Mouse (Mus musculus) lung, embryonic 14.5 days (tissue): Measurements from ENCODE around the gene Agbl4. TPM values are rescaled to one million over a fixed set of nuclear protein-coding genes. Genes with fewer than 3 reads are reported as not detected.

ENCODE experiments used
- ATAC-seq: fragments of 200-750 bp; cut with Nextera tagmentation; 2 replicates; pipeline ENCODE4 v1.8.0; 2017; ENCODE audit warnings: mild to moderate bottlenecking, moderate TSS enrichment, moderate library complexity; ENCODE audit not compliant: insufficient read depth
- DNase-seq: peaks from one replicate; pipeline ENCODE4 v3.0.0-alpha.2; 2015
- H3K27ac ChIP-seq: fragments of 300-500 bp; sonication (generic); 2 replicates; pipeline ENCODE4 v1.5.1; 2014; ENCODE audit warnings: low read depth, mild to moderate bottlenecking, moderate library complexity
- H3K27me3 ChIP-seq: fragments of 300-500 bp; sonication (generic); 2 replicates; pipeline ENCODE4 v1.6.1; 2014; ENCODE audit warnings: low read length, control low read depth; ENCODE audit not compliant: insufficient read depth
- H3K36me3 ChIP-seq: fragments of 300-500 bp; sonication (generic); 2 replicates; pipeline ENCODE4 v1.6.1; 2014; ENCODE audit warnings: control low read depth; ENCODE audit not compliant: insufficient read depth
- H3K4me1 ChIP-seq: fragments of 300-500 bp; sonication (generic); 2 replicates; pipeline ENCODE4 v1.6.1; 2014; ENCODE audit warnings: antibody characterized with exemption, control low read depth; ENCODE audit not compliant: insufficient read depth
- H3K4me2 ChIP-seq: fragments of 300-500 bp; sonication (generic); 2 replicates; pipeline ENCODE4 v1.6.1; 2014; ENCODE audit warnings: mild to moderate bottlenecking
- H3K4me3 ChIP-seq: fragments of 300-500 bp; sonication (generic); 2 replicates; pipeline ENCODE4 v1.5.1; 2014; ENCODE audit warnings: low read depth, low read length
- H3K9ac ChIP-seq: fragments of 300-500 bp; sonication (generic); 2 replicates; pipeline ENCODE4 v1.6.1; 2014
- H3K9me3 ChIP-seq: fragments of 300-500 bp; sonication (generic); 2 replicates; pipeline ENCODE4 v1.6.1; 2016; ENCODE audit warnings: low read depth, low read length, control low read depth
- CTCF ChIP-seq: IDR thresholded peaks from 2 replicates; pipeline ENCODE4 v1.5.1; 2016; ENCODE audit warnings: antibody characterized with exemption, low read depth
- WGBS: fragments of 180-500 bp; shearing (Covaris S2); extraction: QIAGEN DNeasy Blood & Tissue Kit; methylation state at CpG from one replicate; pipeline ENCODE4 v1.1.7; 2014; 5-methylcytosine and 5-hydroxymethylcytosine counted together
- polyA plus RNA-seq: library from polyadenylated mRNA; unstranded; fragments of >200 nt; fragmentation: Nextera tagmentation; extraction: Ambion mirVana; gene quantifications from 2 replicates; pipeline ENCODE4 v1.2.1, GENCODE M21; 2014

The Agbl4 gene
- polyA plus RNA-seq, 1 experiment from 2014 or later, result 0.34 TPM

GRCm38 (mm10) chr4:111555426-111555825, 1158.0 kb downstream of the Agbl4 start:
- no peak for TF ChIP-seq CTCF
- DNase-seq (no peak), ATAC-seq (no peak)
- Histone ChIP-seq H3K4me1 (no peaks in the 10 kb centered on the region), H3K9ac (no peak overlapping the region), H3K36me3 (no peaks in the 10 kb centered on the region), H3K4me2 (no peak overlapping the region), H3K27me3 (0 out of 2 replicates have a peak, but pooled peaks cover 5% of the 10 kb centered on the region), H3K4me3 (no peak overlapping the region), H3K27ac (no peak overlapping the region), H3K9me3 (no peaks in the 10 kb centered on the region)
- WGBS, result 63% methylated on average over 2 of the region's 2 CpGs

- H3K27ac ChIP-seq, result no peak overlapping the region
- TF ChIP-seq CTCF, result no peak
- no peak for ATAC-seq
- H3K4me3 ChIP-seq, result no peak overlapping the region
- no peaks in the 10 kb centered on the region for H3K36me3 ChIP-seq
- 80% methylated on average over 10 of the region's 10 CpGs for WGBS
- no peaks in the 10 kb centered on the region for H3K9me3 ChIP-seq
- DNase-seq, result no peak
- no peaks in the 10 kb centered on the region for H3K4me1 ChIP-seq
- H3K4me2 ChIP-seq, result no peak overlapping the region
- no peaks in the 10 kb centered on the region for H3K27me3 ChIP-seq
- H3K9ac ChIP-seq, result no peak overlapping the region
Measured at GRCm38 (mm10) chr4:111577087-111577773, 1179.8 kb downstream of the Agbl4 start.

GRCm38 (mm10) chr4:111579115-111579862, 1181.8 kb downstream of the Agbl4 start:
- no peak overlapping the region for H3K9ac ChIP-seq
- no peak for ATAC-seq

GRCm38 (mm10) chr4:111579863-111580224, 1182.4 kb downstream of the Agbl4 start:
- H3K4me3 ChIP-seq, result no peak overlapping the region
- WGBS, result 30% methylated on average over 4 of the region's 4 CpGs
- H3K9ac ChIP-seq, result no peak overlapping the region
- no peak for TF ChIP-seq CTCF
- peak; percentile 19 for DNase-seq
- H3K36me3 ChIP-seq, result no peaks in the 10 kb centered on the region
- no peak for ATAC-seq
- H3K4me2 ChIP-seq, result no peak overlapping the region
- H3K9me3 ChIP-seq, result no peaks in the 10 kb centered on the region
- no peak overlapping the region for H3K27ac ChIP-seq
- no peaks in the 10 kb centered on the region for H3K27me3 ChIP-seq
- no peaks in the 10 kb centered on the region for H3K4me1 ChIP-seq

More at GRCm38 (mm10) chr4:111579115-111579862, 1181.8 kb downstream of the Agbl4 start:
- Histone ChIP-seq H3K27ac (no peak overlapping the region), H3K36me3 (no peaks in the 10 kb centered on the region), H3K27me3 (no peaks in the 10 kb centered on the region), H3K4me2 (no peak overlapping the region), H3K4me1 (no peaks in the 10 kb centered on the region), H3K4me3 (no peak overlapping the region), H3K9me3 (no peaks in the 10 kb centered on the region)
- WGBS, result 57% methylated on average over 4 of the region's 4 CpGs
- DNase-seq, result no peak
- no peak for TF ChIP-seq CTCF

- DNase-seq (no peak), ATAC-seq (no peak)
- no peak for TF ChIP-seq CTCF
- no peak overlapping the region for H3K9ac ChIP-seq
- H3K4me1 ChIP-seq, result no peaks in the 10 kb centered on the region
- no peak overlapping the region for H3K4me2 ChIP-seq
- no peaks in the 10 kb centered on the region for H3K27me3 ChIP-seq
- H3K4me3 ChIP-seq, result no peak overlapping the region
- H3K27ac ChIP-seq, result no peak overlapping the region
- H3K9me3 ChIP-seq, result no peaks in the 10 kb centered on the region
- no peaks in the 10 kb centered on the region for H3K36me3 ChIP-seq
- 92% methylated on average over 1 of the region's 1 CpGs for WGBS
Measured at GRCm38 (mm10) chr4:111580239-111580638, 1182.8 kb downstream of the Agbl4 start.

GRCm38 (mm10) chr4:111583562-111584237, 1186.2 kb downstream of the Agbl4 start:
- H3K27me3 ChIP-seq, result no peaks in the 10 kb centered on the region
- no peak overlapping the region for H3K4me3 ChIP-seq
- H3K27ac ChIP-seq, result no peak overlapping the region
- H3K4me2 ChIP-seq, result no peak overlapping the region
- no peak for TF ChIP-seq CTCF
- no peak overlapping the region for H3K9ac ChIP-seq
- ATAC-seq (peak; percentile 58; the same call in 1 of the 2 replicates), DNase-seq (peak; percentile 24)
- WGBS, result 72% methylated on average over 10 of the region's 10 CpGs
- H3K4me1 ChIP-seq, result no peaks in the 10 kb centered on the region
- no peaks in the 10 kb centered on the region for H3K9me3 ChIP-seq
- H3K36me3 ChIP-seq, result no peaks in the 10 kb centered on the region

- Histone ChIP-seq H3K9me3 (no peaks in the 10 kb centered on the region), H3K27me3 (no peaks in the 10 kb centered on the region), H3K27ac (no peak overlapping the region), H3K9ac (no peak overlapping the region), H3K36me3 (no peaks in the 10 kb centered on the region), H3K4me3 (no peak overlapping the region), H3K4me2 (no peak overlapping the region), H3K4me1 (no peaks in the 10 kb centered on the region)
- ATAC-seq (no peak), DNase-seq (no peak)
- no peak for TF ChIP-seq CTCF
- WGBS, result 73% methylated on average over 7 of the region's 7 CpGs
Measured at GRCm38 (mm10) chr4:111584286-111584685, 1186.8 kb downstream of the Agbl4 start.
